Mouse (Mus musculus): ENCODE measurements around the gene Gm20388. TPM values are rescaled to one million over a fixed set of nuclear protein-coding genes. Genes with fewer than 3 reads are reported as not detected.
A peak's percentile ranks its signal among the peaks of the same experiment; 100 is the strongest.

The Gm20388 gene
- polyA plus RNA-seq, 1 experiment from 2014 or later, result 7.4 TPM

GRCm38 (mm10) chr8:124193992-124194391 is 4283.4 kb downstream of the Gm20388 start:
- Histone ChIP-seq H3K9ac (ENCODE audit: low read length) (no peak overlapping the region), H3K4me3 (replicated peaks; ENCODE audit: low read length) (no peak overlapping the region), H3K4me2 (ENCODE audit: low read depth, low read length) (no peak overlapping the region), H3K4me1 (ENCODE audit: control insufficient read depth, insufficient read depth, low read length) (peaks cover 9% of the 10 kb centered on the region), H3K36me3 (ENCODE audit: control insufficient read depth, insufficient read depth, low read length) (no peaks in the 10 kb centered on the region), H3K9me3 (replicated peaks; ENCODE audit: control insufficient read depth, low read length) (no peaks in the 10 kb centered on the region), H3K27me3 (ENCODE audit: control insufficient read depth, insufficient read depth, low read length) (no peaks in the 10 kb centered on the region), H3K27ac (ENCODE audit: low read length) (no peak overlapping the region)
- ATAC-seq (ENCODE audit: insufficient read depth, low FRiP score), result no peak
- whole genome bisulfite sequencing, result 81% methylated on average over 5 of the region's 5 CpGs

GRCm38 (mm10) chr8:124196195-124196594 is 4285.6 kb downstream of the Gm20388 start:
- peak overlapping the region; percentile 32; the same call in 1 of the 2 replicates for H3K27ac ChIP-seq (ENCODE audit: low read length)
- 24% methylated on average over 5 of the region's 5 CpGs for WGBS

GRCm38 (mm10) chr8:124196797-124197196 is 4286.2 kb downstream of the Gm20388 start:
- no peak for ATAC-seq (ENCODE audit: insufficient read depth, low FRiP score)
- Histone ChIP-seq H3K27ac (ENCODE audit: low read length) (peak overlapping the region; percentile 32; the same call in 1 of the 2 replicates), H3K4me1 (ENCODE audit: control insufficient read depth, insufficient read depth, low read length) (peaks cover 25% of the 10 kb centered on the region), H3K27me3 (ENCODE audit: control insufficient read depth, insufficient read depth, low read length) (no peaks in the 10 kb centered on the region), H3K36me3 (ENCODE audit: control insufficient read depth, insufficient read depth, low read length) (no peaks in the 10 kb centered on the region), H3K4me3 (replicated peaks; ENCODE audit: low read length) (no peak overlapping the region), H3K9me3 (replicated peaks; ENCODE audit: control insufficient read depth, low read length) (no peaks in the 10 kb centered on the region), H3K4me2 (ENCODE audit: low read depth, low read length) (no peak overlapping the region), H3K9ac (ENCODE audit: low read length) (no peak overlapping the region)
- WGBS, result 22% methylated on average over 5 of the region's 5 CpGs

More at GRCm38 (mm10) chr8:124196195-124196594, 4285.6 kb downstream of the Gm20388 start:
- H3K9ac ChIP-seq (ENCODE audit: low read length), result no peak overlapping the region
- H3K9me3 ChIP-seq (replicated peaks; ENCODE audit: control insufficient read depth, low read length), result no peaks in the 10 kb centered on the region
- H3K4me3 ChIP-seq (replicated peaks; ENCODE audit: low read length), result no peak overlapping the region
- H3K4me1 ChIP-seq (ENCODE audit: control insufficient read depth, insufficient read depth, low read length), result peaks cover 20% of the 10 kb centered on the region
- no peaks in the 10 kb centered on the region for H3K36me3 ChIP-seq (ENCODE audit: control insufficient read depth, insufficient read depth, low read length)
- peak; percentile 74 for ATAC-seq (ENCODE audit: insufficient read depth, low FRiP score)
- H3K4me2 ChIP-seq (ENCODE audit: low read depth, low read length), result no peak overlapping the region
- H3K27me3 ChIP-seq (ENCODE audit: control insufficient read depth, insufficient read depth, low read length), result no peaks in the 10 kb centered on the region

- no peak for ATAC-seq (ENCODE audit: insufficient read depth, low FRiP score)
- Histone ChIP-seq H3K4me2 (ENCODE audit: low read depth, low read length) (no peak overlapping the region), H3K27me3 (ENCODE audit: control insufficient read depth, insufficient read depth, low read length) (no peaks in the 10 kb centered on the region), H3K9me3 (replicated peaks; ENCODE audit: control insufficient read depth, low read length) (no peaks in the 10 kb centered on the region), H3K36me3 (ENCODE audit: control insufficient read depth, insufficient read depth, low read length) (no peaks in the 10 kb centered on the region), H3K9ac (ENCODE audit: low read length) (no peak overlapping the region), H3K4me3 (replicated peaks; ENCODE audit: low read length) (no peak overlapping the region), H3K27ac (ENCODE audit: low read length) (no peak overlapping the region), H3K4me1 (ENCODE audit: control insufficient read depth, insufficient read depth, low read length) (peaks cover 25% of the 10 kb centered on the region)
- 84% methylated on average over 7 of the region's 7 CpGs for WGBS
Measured at GRCm38 (mm10) chr8:124198230-124198629, 4287.6 kb downstream of the Gm20388 start.

DNA sequence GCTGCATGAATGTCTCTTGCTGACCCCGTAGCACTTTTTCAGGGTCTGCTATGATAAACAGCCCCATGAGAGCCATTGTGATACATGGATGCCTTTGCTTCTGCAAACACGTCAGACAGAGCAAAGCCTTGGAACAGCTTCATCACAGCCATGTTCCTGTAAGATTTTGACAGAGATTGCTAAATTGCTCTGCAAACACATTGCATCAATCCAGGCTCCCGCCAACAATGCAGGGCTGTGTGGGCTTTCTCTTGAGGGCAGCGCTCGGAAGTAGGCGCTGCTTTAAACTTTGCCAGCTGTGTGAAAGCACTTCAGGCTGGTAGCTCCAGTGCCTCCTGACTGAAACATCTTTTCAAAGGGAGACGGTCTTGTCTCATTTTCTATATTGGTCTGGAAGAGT is 4289.8 kb downstream of the Gm20388 start:
- ATAC-seq (ENCODE audit: insufficient read depth, low FRiP score), result no peak
- no peak overlapping the region for H3K4me3 ChIP-seq (replicated peaks; ENCODE audit: low read length)
- H3K4me1 ChIP-seq (ENCODE audit: control insufficient read depth, insufficient read depth, low read length), result peaks cover 25% of the 10 kb centered on the region
- WGBS, result 24% methylated on average over 7 of the region's 7 CpGs
- H3K36me3 ChIP-seq (ENCODE audit: control insufficient read depth, insufficient read depth, low read length), result no peaks in the 10 kb centered on the region
- H3K4me2 ChIP-seq (ENCODE audit: low read depth, low read length), result no peak overlapping the region
- H3K9me3 ChIP-seq (replicated peaks; ENCODE audit: control insufficient read depth, low read length), result no peaks in the 10 kb centered on the region
- H3K27ac ChIP-seq (ENCODE audit: low read length), result peak overlapping the region; percentile 36; the same call in 1 of the 2 replicates
- no peak overlapping the region for H3K9ac ChIP-seq (ENCODE audit: low read length)
- H3K27me3 ChIP-seq (ENCODE audit: control insufficient read depth, insufficient read depth, low read length), result no peaks in the 10 kb centered on the region

GRCm38 (mm10) chr8:124201706-124202105 is 4291.1 kb downstream of the Gm20388 start:
- no peaks in the 10 kb centered on the region for H3K27me3 ChIP-seq (ENCODE audit: control insufficient read depth, insufficient read depth, low read length)
- no peak overlapping the region for H3K9ac ChIP-seq (ENCODE audit: low read length)
- H3K4me2 ChIP-seq (ENCODE audit: low read depth, low read length), result no peak overlapping the region
- 54% methylated on average over 8 of the region's 8 CpGs for WGBS
- H3K27ac ChIP-seq (ENCODE audit: low read length), result no peak overlapping the region; the same call in 1 of the 2 replicates
- H3K4me1 ChIP-seq (ENCODE audit: control insufficient read depth, insufficient read depth, low read length), result peaks cover 16% of the 10 kb centered on the region
- no peak; the same call in 1 of the 2 replicates for ATAC-seq (ENCODE audit: insufficient read depth, low FRiP score)
- H3K4me3 ChIP-seq (replicated peaks; ENCODE audit: low read length), result no peak overlapping the region
- H3K9me3 ChIP-seq (replicated peaks; ENCODE audit: control insufficient read depth, low read length), result no peaks in the 10 kb centered on the region
- H3K36me3 ChIP-seq (ENCODE audit: control insufficient read depth, insufficient read depth, low read length), result no peaks in the 10 kb centered on the region

- Histone ChIP-seq H3K27me3 (ENCODE audit: control insufficient read depth, insufficient read depth, low read length) (no peaks in the 10 kb centered on the region), H3K9ac (ENCODE audit: low read length) (no peak overlapping the region), H3K4me1 (ENCODE audit: control insufficient read depth, insufficient read depth, low read length) (peaks cover 16% of the 10 kb centered on the region), H3K36me3 (ENCODE audit: control insufficient read depth, insufficient read depth, low read length) (no peaks in the 10 kb centered on the region), H3K4me2 (ENCODE audit: low read depth, low read length) (no peak overlapping the region), H3K9me3 (replicated peaks; ENCODE audit: control insufficient read depth, low read length) (no peaks in the 10 kb centered on the region), H3K27ac (ENCODE audit: low read length) (no peak overlapping the region; the same call in 1 of the 2 replicates), H3K4me3 (replicated peaks; ENCODE audit: low read length) (no peak overlapping the region)
- peak; percentile 72; the same call in 1 of the 2 replicates for ATAC-seq (ENCODE audit: insufficient read depth, low FRiP score)
- 61% methylated on average over 5 of the region's 5 CpGs for WGBS
Measured at GRCm38 (mm10) chr8:124202895-124203294, 4292.3 kb downstream of the Gm20388 start.

DNA sequence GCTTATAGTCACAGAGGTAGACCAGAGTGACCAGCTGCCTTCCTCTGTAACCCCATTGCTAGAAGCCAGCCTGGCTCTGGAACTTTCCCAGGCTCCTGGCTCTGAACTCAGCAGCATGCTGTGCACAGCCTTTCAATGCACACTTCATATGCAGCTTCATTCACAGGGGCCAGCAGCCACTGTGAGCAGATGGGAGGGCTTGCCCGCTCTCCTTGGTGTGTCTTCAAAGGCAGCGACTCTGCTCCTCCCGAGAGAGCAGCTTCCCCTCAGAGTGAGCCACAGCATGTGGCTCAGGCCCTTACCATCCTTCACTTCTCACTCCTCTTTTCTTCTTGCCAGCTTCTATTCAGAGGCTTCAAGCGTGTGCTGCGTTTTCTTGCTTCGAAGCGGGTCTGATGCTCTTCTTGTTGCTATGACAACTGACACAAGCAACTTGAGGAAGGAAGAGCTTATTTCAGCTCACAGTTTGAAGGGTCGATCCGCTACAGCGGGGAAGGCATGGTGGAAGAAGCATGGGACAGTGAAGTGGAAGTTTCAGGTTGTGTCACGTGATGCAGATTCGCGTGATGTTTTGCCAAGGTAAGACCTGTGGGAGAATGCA is 4293.5 kb downstream of the Gm20388 start:
- no peak overlapping the region for H3K9ac ChIP-seq (ENCODE audit: low read length)
- no peak overlapping the region for H3K4me2 ChIP-seq (ENCODE audit: low read depth, low read length)
- H3K27me3 ChIP-seq (ENCODE audit: control insufficient read depth, insufficient read depth, low read length), result no peaks in the 10 kb centered on the region
- no peak overlapping the region for H3K4me3 ChIP-seq (replicated peaks; ENCODE audit: low read length)
- H3K4me1 ChIP-seq (ENCODE audit: control insufficient read depth, insufficient read depth, low read length), result peaks cover 16% of the 10 kb centered on the region
- WGBS, result 85% methylated on average over 13 of the region's 13 CpGs
- H3K9me3 ChIP-seq (replicated peaks; ENCODE audit: control insufficient read depth, low read length), result no peaks in the 10 kb centered on the region
- H3K36me3 ChIP-seq (ENCODE audit: control insufficient read depth, insufficient read depth, low read length), result no peaks in the 10 kb centered on the region
- no peak overlapping the region for H3K27ac ChIP-seq (ENCODE audit: low read length)
- no peak for ATAC-seq (ENCODE audit: insufficient read depth, low FRiP score)

- Histone ChIP-seq H3K27ac (ENCODE audit: low read length) (0 out of 2 replicates have a peak overlapping the region, but pooled peaks have one; percentile 41), H3K9ac (ENCODE audit: low read length) (no peak overlapping the region), H3K4me2 (ENCODE audit: low read depth, low read length) (no peak overlapping the region), H3K27me3 (ENCODE audit: control insufficient read depth, insufficient read depth, low read length) (no peaks in the 10 kb centered on the region), H3K36me3 (ENCODE audit: control insufficient read depth, insufficient read depth, low read length) (no peaks in the 10 kb centered on the region), H3K4me1 (ENCODE audit: control insufficient read depth, insufficient read depth, low read length) (peaks cover 4% of the 10 kb centered on the region; the same call in 1 of the 2 replicates), H3K4me3 (replicated peaks; ENCODE audit: low read length) (no peak overlapping the region), H3K9me3 (replicated peaks; ENCODE audit: control insufficient read depth, low read length) (no peaks in the 10 kb centered on the region)
- 47% methylated on average over 2 of the region's 2 CpGs for WGBS
- ATAC-seq (ENCODE audit: insufficient read depth, low FRiP score), result no peak
Measured at GRCm38 (mm10) chr8:124212148-124212547, 4301.5 kb downstream of the Gm20388 start.
